Mouse (Mus musculus) gastrocnemius, postnatal 36 days (tissue): ENCODE measurements around the gene Angptl2. TPM values are rescaled to one million over a fixed set of nuclear protein-coding genes. Genes with fewer than 3 reads are reported as not detected.
"Not testable (repeated sequence)": the region's sequence is repeated elsewhere in the genome, so short reads cannot be mapped to it uniquely, and the experiment has no call there.

Source experiments
- DNase-seq, 2 experiments: peaks; one replicate each; pipeline ENCODE4 v3.0.0; 2022
- intact Hi-C: fragments of 180-260 bp; cut with DNase I; formaldehyde crosslinking; loops from one replicate; pipeline ENCODE4 v1.15.1; 2025
- total RNA-seq, 2 experiments: library from RNA; stranded (reverse); gene quantifications; 2 replicates each; pipeline ENCODE4 v1.2.3; 2021

Gene Angptl2
- total RNA-seq, 2 experiments from 2014 or later = 44.0 to 49.7 TPM

GRCm38 (mm10) chr2:33188925-33189670 lies 26.8 kb upstream of the Angptl2 start:
- intact Hi-C loops = loop anchor here (2.0 kb wide), 1 partner anchor 26 kb away; no protein-coding TSS in a partner anchor
- DNase-seq = peak in 1 of 2 experiments; percentile 55

GRCm38 (mm10) chr2:33189976-33190375 lies 25.9 kb upstream of the Angptl2 start:
- intact Hi-C loops = loop anchor here (2.0 kb wide), 1 partner anchor 25 kb away; no protein-coding TSS in a partner anchor
- no peak for DNase-seq

GRCm38 (mm10) chr2:33200368-33201068 lies 15.4 kb upstream of the Angptl2 start:
- no peak for DNase-seq

GRCm38 (mm10) chr2:33203284-33203683 lies 12.6 kb upstream of the Angptl2 start:
- intact Hi-C loops = no loop called here
- DNase-seq = no peak

More at GRCm38 (mm10) chr2:33200368-33201068, 15.4 kb upstream of the Angptl2 start:
- intact Hi-C loops = no loop called here

GRCm38 (mm10) chr2:33204980-33205379 lies 10.9 kb upstream of the Angptl2 start:
- DNase-seq = no peak
- intact Hi-C loops = no loop called here

- intact Hi-C loops = no loop called here
- DNase-seq = no peak
Observed at GRCm38 (mm10) chr2:33205939-33206525, 9.8 kb upstream of the Angptl2 start.

GRCm38 (mm10) chr2:33207069-33207468 lies 8.8 kb upstream of the Angptl2 start:
- intact Hi-C loops = no loop called here
- DNase-seq = no peak

- intact Hi-C loops = no loop called here
- no peak for DNase-seq
Observed at GRCm38 (mm10) chr2:33208134-33208533, 7.7 kb upstream of the Angptl2 start.

GRCm38 (mm10) chr2:33210841-33211240 lies 5.0 kb upstream of the Angptl2 start:
- DNase-seq = no peak
- intact Hi-C loops = no loop called here

GRCm38 (mm10) chr2:33211263-33211662 lies 4.6 kb upstream of the Angptl2 start:
- DNase-seq, intact Hi-C loops: not testable (repeated sequence)

- no peak for DNase-seq
Observed at GRCm38 (mm10) chr2:33215177-33215699, 631 bp upstream of the Angptl2 start.

GRCm38 (mm10) chr2:33216645-33217424 lies 966 bp downstream of the Angptl2 start:
- intact Hi-C loops = loop anchor here (2.0 to 5.0 kb wide), 4 partner anchors 32 to 130 kb away; no protein-coding TSS in a partner anchor
- peak in 1 of 2 experiments; percentile 45 for DNase-seq

More at GRCm38 (mm10) chr2:33215177-33215699, 631 bp upstream of the Angptl2 start:
- intact Hi-C loops = loop anchor here (2.0 to 5.0 kb wide), 2 partner anchors 26 to 58 kb away; no protein-coding TSS in a partner anchor

GRCm38 (mm10) chr2:33217425-33217794 lies 1.5 kb downstream of the Angptl2 start:
- intact Hi-C loops = loop anchor here (2.0 to 5.0 kb wide), 4 partner anchors 31 to 129 kb away; no protein-coding TSS in a partner anchor
- DNase-seq = no peak

GRCm38 (mm10) chr2:33218903-33219625 lies 3.2 kb downstream of the Angptl2 start:
- no peak for DNase-seq
- intact Hi-C loops = loop anchor here (5.0 kb wide), 1 partner anchor 62 kb away; no protein-coding TSS in a partner anchor

- intact Hi-C loops = loop anchor here (5.0 kb wide), 1 partner anchor 62 kb away; no protein-coding TSS in a partner anchor
Observed at GRCm38 (mm10) chr2:33219637-33220036, 3.8 kb downstream of the Angptl2 start.

GRCm38 (mm10) chr2:33220246-33220645 lies 4.4 kb downstream of the Angptl2 start:
- intact Hi-C loops = no loop called here
- DNase-seq = peak; percentile 39 to 46

More at GRCm38 (mm10) chr2:33219637-33220036, 3.8 kb downstream of the Angptl2 start:
- DNase-seq = no peak

- intact Hi-C loops = no loop called here
- DNase-seq = no peak
Observed at GRCm38 (mm10) chr2:33220674-33221338, 4.9 kb downstream of the Angptl2 start.

- DNase-seq = no peak
- intact Hi-C loops = no loop called here
Observed at GRCm38 (mm10) chr2:33221339-33221900, 5.6 kb downstream of the Angptl2 start.
